Mouse (Mus musculus): ENCODE data around the gene Herc2.

DNA sequence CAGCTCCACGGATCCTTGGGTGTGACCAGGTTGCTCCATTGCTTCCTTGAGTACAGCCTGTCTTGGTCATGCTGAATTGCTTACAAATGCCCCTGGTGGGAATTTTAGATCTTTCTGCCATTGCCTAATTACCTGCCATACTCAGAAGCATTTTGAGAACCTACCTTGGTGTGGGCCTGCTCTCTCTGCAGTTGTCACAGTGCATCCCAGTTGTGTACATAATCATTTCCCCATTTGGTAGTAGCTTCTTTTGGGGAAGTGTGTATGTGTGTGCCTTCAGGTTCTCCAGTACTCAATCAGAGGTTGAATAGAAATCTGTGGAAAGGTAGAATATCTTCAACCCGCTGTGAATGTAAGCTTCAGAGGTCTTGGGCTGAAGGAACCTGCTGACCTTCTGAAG is 153.3 kb downstream of the Herc2 start:
- TF ChIP-seq CTCF (IDR thresholded peaks at IDR 0.05; ENCODE audit: extremely low read depth, insufficient read depth, insufficient read length, insufficient replicate concordance) (no peak), POLR2A (IDR thresholded peaks at IDR 0.05; ENCODE audit: low read depth, low read length) (no peak)

Data from spleen, adult 2 months (tissue).